Comparison of ENCODE assay signal across 11 mouse cellular contexts in the genomic region with DNA sequence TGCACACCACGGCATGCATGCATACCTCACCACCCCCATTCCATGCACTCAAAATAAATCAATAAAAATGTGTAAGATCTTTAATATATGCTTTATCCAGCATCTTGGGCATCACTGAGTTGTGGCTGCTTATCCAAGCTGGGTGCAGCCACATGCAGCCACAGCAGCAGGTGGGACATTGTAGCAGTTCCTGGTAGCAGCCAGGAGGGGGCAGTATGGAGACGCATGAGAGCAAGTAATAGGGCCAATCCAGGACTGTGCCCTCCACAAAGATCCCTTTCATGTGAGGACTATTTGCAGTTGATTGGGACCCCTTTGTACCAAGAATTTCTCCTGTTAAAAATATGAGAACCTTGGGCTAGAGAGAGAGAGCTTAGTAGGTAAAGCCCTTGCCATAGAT. TPM values are rescaled to one million over a fixed set of nuclear protein-coding genes. Genes with fewer than 3 reads are reported as not detected.
A peak's percentile ranks its signal among the peaks of the same experiment; 100 is the strongest.
DNase-seq lines count a peak whose midpoint lies in the region; ATAC-seq and TF ChIP-seq lines count a peak whose summit lies in the region.
"Had no signal": no experiment of that assay in that cellular context is flagged by ENCODE, and none has a peak within 500 bp of the region (broad histone marks: within the 10 kb centered on the region; RNA-seq: fewer than 3 reads in every experiment).

No protein-coding gene starts in this region.

- H3K4me3 ChIP-seq in intestine, postnatal 0 days (ENCODE audit: low read depth, low read length), result no peak overlapping the region
- no peak overlapping the region for H3K4me3 ChIP-seq in intestine, embryonic 15.5 days (replicated peaks)

- no peaks in the 10 kb centered on the region for H3K9me3 ChIP-seq in intestine, postnatal 0 days (ENCODE audit: control insufficient read depth)
- H3K9me3 ChIP-seq in intestine, embryonic 15.5 days, result no peaks in the 10 kb centered on the region

- H3K4me1 ChIP-seq in intestine, postnatal 0 days (replicated peaks; ENCODE audit: control insufficient read depth, insufficient read depth, low read length), result no peaks in the 10 kb centered on the region
- H3K4me1 ChIP-seq in intestine, embryonic 15.5 days (replicated peaks), result peaks cover 9% of the 10 kb centered on the region

- H3K27ac ChIP-seq in intestine, postnatal 0 days (ENCODE audit: low read depth, low read length), result no peak overlapping the region
- no peak overlapping the region for H3K27ac ChIP-seq in intestine, embryonic 15.5 days

- H3K9ac ChIP-seq in intestine, postnatal 0 days (ENCODE audit: low read depth, low read length), result no peak overlapping the region
- no peak overlapping the region for H3K9ac ChIP-seq in intestine, embryonic 15.5 days

- DNase-seq in A20 (ENCODE audit: low read depth, low spot score) (peak; percentile 59), ES-CJ7 (ENCODE audit: low read depth, low spot score) (peak; percentile 73)
- DNase-seq in left cerebral cortex, postnatal 14 days (ENCODE audit: low spot score in 2 of 2), result no peak
- no peak for DNase-seq in heart, postnatal 10 days
- DNase-seq in layer of hippocampus, postnatal 36 days, result no peak
- DNase-seq: cerebellum, adult 9-11 months; gastrocnemius, postnatal 36 days; lung, postnatal 4 days had no signal

- TF ChIP-seq CTCF in intestine, postnatal 0 days (IDR thresholded peaks at IDR 0.05; ENCODE audit: low read depth), result peak; percentile 71

- 69% methylated on average over 2 of the region's 2 CpGs for WGBS in intestine, postnatal 0 days
- whole genome bisulfite sequencing in intestine, embryonic 15.5 days, result 53% methylated on average over 2 of the region's 2 CpGs

- intact Hi-C loops in left cerebral cortex, postnatal 14 days (cut with DNase I), result loop anchor here (10.0 kb wide), 1 partner anchor 242 kb away; no protein-coding TSS in a partner anchor
- intact Hi-C loops in heart, postnatal 10 days (cut with DNase I), result loop anchor here (5.0 kb wide), 1 partner anchor 140 kb away; no protein-coding TSS in a partner anchor

- H3K36me3 ChIP-seq in intestine, postnatal 0 days (ENCODE audit: control insufficient read depth, insufficient read depth), result peaks cover under 1% of the 10 kb centered on the region; the same call in 1 of the 2 replicates
- H3K36me3 ChIP-seq in intestine, embryonic 15.5 days, result no peaks in the 10 kb centered on the region

- H3K4me2 ChIP-seq in intestine, postnatal 0 days (replicated peaks; ENCODE audit: low read depth), result no peak overlapping the region
- H3K4me2 ChIP-seq in intestine, embryonic 15.5 days (replicated peaks), result no peak overlapping the region

- no peak for ATAC-seq in intestine, postnatal 0 days
- no peak for ATAC-seq in intestine, embryonic 15.5 days
- ATAC-seq in erythroid progenitor cell, adult 5-6 weeks (replicated peaks; ENCODE audit: low FRiP score, poor library complexity, severe bottlenecking), result peak; percentile 60

- no peaks in the 10 kb centered on the region for H3K27me3 ChIP-seq in intestine, postnatal 0 days (replicated peaks; ENCODE audit: control insufficient read depth, insufficient read depth, low read length)
- H3K27me3 ChIP-seq in intestine, embryonic 15.5 days (replicated peaks), result no peaks in the 10 kb centered on the region

RNA-seq across cellular contexts. Expression of a gene that starts 18.8 kb away (rescaled TPM):
- polyA plus RNA-seq in intestine, postnatal 0 days (2015; fragmentation: Nextera tagmentation; extraction: Ambion mirVana), result 9.0 and 9.8 TPM in 2 replicates
- 12.0 and 13.6 TPM in 2 replicates for polyA plus RNA-seq in intestine, embryonic 15.5 days (2015; fragmentation: Nextera tagmentation; extraction: Ambion mirVana)
- total RNA-seq in erythroid progenitor cell, adult 5-6 weeks (2015; ENCODE audit: low replicate concordance), result 5.0 and 14.8 TPM in 2 replicates
- total RNA-seq in erythroid progenitor cell, adult 5-6 weeks (2017; ENCODE audit: low replicate concordance), result 2.6 and 10.1 TPM in 2 replicates
- total RNA-seq in left cerebral cortex, postnatal 14 days (2021), result 10 to 100 TPM; 18.6 to 21.0 TPM
- 1 to 10 TPM; 6.4 to 8.1 TPM for total RNA-seq in heart, postnatal 10 days (2021)
- total RNA-seq in layer of hippocampus, postnatal 36 days (2021), result 10 to 100 TPM; 19.7 to 31.9 TPM

RNA-seq across cellular contexts. Expression of a gene that starts 47.4 kb away (rescaled TPM):
- not detected in 2 replicates for polyA plus RNA-seq in intestine, postnatal 0 days (2015; fragmentation: Nextera tagmentation; extraction: Ambion mirVana)
- 0.05 and 0.08 TPM in 2 replicates for polyA plus RNA-seq in intestine, embryonic 15.5 days (2015; fragmentation: Nextera tagmentation; extraction: Ambion mirVana)
- total RNA-seq in erythroid progenitor cell, adult 5-6 weeks (2015; ENCODE audit: low replicate concordance), result not detected in 2 replicates
- not detected in 2 replicates for total RNA-seq in erythroid progenitor cell, adult 5-6 weeks (2017; ENCODE audit: low replicate concordance)
- 1 to 10 TPM in 1 of 2 experiments, under 1 TPM in 1; 0.85 to 1.1 TPM for total RNA-seq in left cerebral cortex, postnatal 14 days (2021)
- total RNA-seq in heart, postnatal 10 days (2021), result under 1 TPM; 0.12 to 0.17 TPM
- under 1 TPM; 0.72 to 0.76 TPM for total RNA-seq in layer of hippocampus, postnatal 36 days (2021)

Comparison
In these comparisons a context has a peak if more than half of its experiments do, and no peak if none do; other contexts are left out.
1. DNase-seq: peak in A20 (single experiment) and ES-CJ7 (single experiment); none in left cerebral cortex, postnatal 14 days (0 of 2), heart, postnatal 10 days (0 of 2) and layer of hippocampus, postnatal 36 days (0 of 2).